Mouse (Mus musculus) CH12.LX (cell line): ENCODE measurements at regions not wholly inside any gene's neighbourhood (a gene's known extent, or its start where the extent isn't known, plus 50 kb on each side); places are given as distances from the start of the nearest gene placed in this dataset.
"Not testable (repeated sequence)": the region's sequence is repeated elsewhere in the genome, so short reads cannot be mapped to it uniquely, and the experiment has no call there.

Experiments used
- DNase-seq: peaks from one replicate; pipeline ENCODE4 v3.0.0-alpha.2; 2013; ENCODE audit errors: extremely low read depth
- H3K27ac ChIP-seq: 2 replicates; pipeline ENCODE4 v1.5.1; 2012; ENCODE audit warnings: low read depth, mild to moderate bottlenecking, control low read depth, moderate library complexity; ENCODE audit not compliant: insufficient read depth
- H3K27me3 ChIP-seq: replicated peaks from 2 replicates; pipeline ENCODE3; 2012; ENCODE audit warnings: inconsistent platforms
- H3K36me3 ChIP-seq, 2 experiments: replicated peaks in 1 of 2; 2 replicates each; pipeline versions ENCODE3 to v1.6.1; 2012; ENCODE audit warnings: inconsistent platforms in 1 of 2, low read length in 1 of 2, mild to moderate bottlenecking in 1 of 2, mixed read lengths in 1 of 2, moderate library complexity in 1 of 2; ENCODE audit not compliant: control insufficient read depth in 1 of 2, insufficient read depth in 1 of 2
- H3K4me1 ChIP-seq, 2 experiments: 2 replicates each; pipeline ENCODE4 v1.6.1; 2012; ENCODE audit warnings: inconsistent platforms in 1 of 2, moderate library complexity in 1 of 2; ENCODE audit not compliant: insufficient read depth in 2 of 2, control insufficient read depth in 1 of 2
- H3K4me2 ChIP-seq: 2 replicates; pipeline ENCODE4 v1.6.1; 2012; ENCODE audit warnings: low read depth, mild to moderate bottlenecking, control low read depth; ENCODE audit not compliant: poor library complexity, insufficient read depth, severe bottlenecking
- H3K4me3 ChIP-seq, 3 experiments: fragments of 150-350 bp in 1 of 3; sonication (generic) in 1 of 3; replicated peaks in 1 of 3; 2 replicates each; pipeline versions ENCODE3 to v1.5.1; 2011 to 2012; ENCODE audit warnings: low read depth in 2 of 3, low read length in 2 of 3, mild to moderate bottlenecking in 2 of 3, moderate library complexity in 2 of 3, control low read depth in 1 of 3, improper control_type of control experiment in 1 of 3, inconsistent platforms in 1 of 3, mixed read lengths in 1 of 3; ENCODE audit not compliant: poor library complexity in 1 of 3
- H3K79me2 ChIP-seq: replicated peaks from 2 replicates; pipeline ENCODE4 v1.6.1; 2012; ENCODE audit warnings: mild to moderate bottlenecking, moderate library complexity; ENCODE audit not compliant: control insufficient read depth, poor library complexity, insufficient read depth, severe bottlenecking; ENCODE audit errors: extremely low read depth
- H3K9ac ChIP-seq: 2 replicates; pipeline ENCODE4 v1.6.1; 2012; ENCODE audit warnings: low read depth, mild to moderate bottlenecking, control low read depth, moderate library complexity; ENCODE audit not compliant: insufficient read depth
- H3K9me3 ChIP-seq: replicated peaks from 2 replicates; pipeline ENCODE3; 2012; ENCODE audit warnings: low read length, inconsistent platforms, mixed read lengths
- BHLHE40 ChIP-seq: IDR thresholded peaks from 2 replicates; pipeline ENCODE4 v1.6.1; 2011; ENCODE audit warnings: mild to moderate bottlenecking, low read depth, low read length, improper control_type of control experiment
- CHD1 ChIP-seq: IDR thresholded peaks from 2 replicates; pipeline ENCODE4 v1.6.1; 2012; ENCODE audit warnings: low read depth, low read length, improper control_type of control experiment, inconsistent platforms
- CHD2 ChIP-seq: IDR thresholded peaks from 2 replicates; pipeline ENCODE4 v1.6.1; 2011; ENCODE audit warnings: low read length, improper control_type of control experiment
- CTCF ChIP-seq, 2 experiments: IDR thresholded peaks in 1 of 2; conservative IDR thresholded peaks in 1 of 2; 2 replicates each; pipeline ENCODE4 v1.5.1; 2011 to 2012; ENCODE audit warnings: low read depth in 2 of 2, low read length in 2 of 2, improper control_type of control experiment in 1 of 2, inconsistent platforms in 1 of 2, mild to moderate bottlenecking in 1 of 2, moderate library complexity in 1 of 2
- E2F4 ChIP-seq: IDR thresholded peaks from 2 replicates; pipeline ENCODE4 v1.6.1; 2011; ENCODE audit warnings: low read depth, low read length, improper control_type of control experiment; ENCODE audit not compliant: insufficient replicate concordance
- ELF1 ChIP-seq: IDR thresholded peaks from 2 replicates; pipeline ENCODE4 v1.6.1; 2014; ENCODE audit warnings: low read depth, mild to moderate bottlenecking, inconsistent platforms, low read length, improper control_type of control experiment
- IRF4 ChIP-seq: IDR thresholded peaks from 2 replicates; pipeline ENCODE4 v1.6.1; 2014; ENCODE audit warnings: low read depth, mild to moderate bottlenecking, inconsistent platforms, low read length, improper control_type of control experiment
- JUND ChIP-seq: conservative IDR thresholded peaks from 2 replicates; pipeline ENCODE4 v1.6.1; 2011; ENCODE audit warnings: low read depth, low read length, improper control_type of control experiment
- KAT2A ChIP-seq: IDR thresholded peaks from 2 replicates; pipeline ENCODE4 v1.6.1; 2012; ENCODE audit warnings: low read length, improper control_type of control experiment, inconsistent platforms; ENCODE audit not compliant: insufficient replicate concordance
- MAFK ChIP-seq: IDR thresholded peaks from 2 replicates; pipeline ENCODE4 v1.6.1; 2011; ENCODE audit warnings: low read length, improper control_type of control experiment; ENCODE audit not compliant: insufficient replicate concordance
- MAX ChIP-seq: IDR thresholded peaks from 2 replicates; pipeline ENCODE4 v1.6.1; 2011; ENCODE audit warnings: low read length, improper control_type of control experiment
- MAZ ChIP-seq: IDR thresholded peaks from 2 replicates; pipeline ENCODE4 v1.6.1; 2012; ENCODE audit warnings: low read depth, mild to moderate bottlenecking, inconsistent platforms, low read length, improper control_type of control experiment, moderate library complexity
- MXI1 ChIP-seq: IDR thresholded peaks from 2 replicates; pipeline ENCODE4 v1.6.1; 2011; ENCODE audit warnings: mild to moderate bottlenecking, low read depth, low read length, improper control_type of control experiment
- PAX5 ChIP-seq: IDR thresholded peaks from 2 replicates; pipeline ENCODE4 v1.6.1; 2012; ENCODE audit warnings: low read length, inconsistent platforms, mixed read lengths
- POLR2AphosphoS2 ChIP-seq: IDR thresholded peaks from 2 replicates; pipeline ENCODE4 v1.6.1; 2011; ENCODE audit warnings: low read depth, low read length, improper control_type of control experiment
- RAD21 ChIP-seq: IDR thresholded peaks from 2 replicates; pipeline ENCODE4 v1.6.1; 2011; ENCODE audit warnings: low read depth, mild to moderate bottlenecking, low read length, improper control_type of control experiment, moderate library complexity
- RCOR1 ChIP-seq: conservative IDR thresholded peaks from 2 replicates; pipeline ENCODE4 v1.6.1; 2012; ENCODE audit warnings: low read depth, mild to moderate bottlenecking, inconsistent platforms, low read length, improper control_type of control experiment
- TBP ChIP-seq: conservative IDR thresholded peaks from 2 replicates; pipeline ENCODE4 v1.6.1; 2011; ENCODE audit warnings: low read depth, low read length, improper control_type of control experiment
- USF1 ChIP-seq: IDR thresholded peaks from 2 replicates; pipeline ENCODE4 v1.6.1; 2014; ENCODE audit warnings: low read depth, mild to moderate bottlenecking, inconsistent platforms, low read length, improper control_type of control experiment
- ZC3H11A ChIP-seq: IDR thresholded peaks from 2 replicates; pipeline ENCODE4 v1.6.1; 2012; ENCODE audit warnings: low read depth, mild to moderate bottlenecking, inconsistent platforms, low read length, improper control_type of control experiment
- dilution Hi-C: fragments of 300-500 bp; cut with MboI; formaldehyde crosslinking; loops from 2 replicates; pipeline ENCODE4 v1.14.3; 2020; ENCODE audit warnings: low sequenced_read_pairs; ENCODE audit not compliant: extremely low pct_unique_long_range_greater_than_20kb, extremely low pct_ligation_motif_present
- in situ Hi-C: fragments of 300-500 bp; cut with MboI; formaldehyde crosslinking; loops from 3 replicates; pipeline ENCODE4 v1.14.3; 2019; ENCODE audit warnings: low sequenced_read_pairs, low pct_ligation_motif_present, low pct_unique_long_range_greater_than_20kb, mixed read lengths

GRCm38 (mm10) chr15:4307498-4307897 lies 67.8 kb upstream of the Plcxd3 start:
- Histone ChIP-seq H3K4me2 (no peak overlapping the region), H3K79me2 (no peaks in the 10 kb centered on the region), H3K9ac (no peak overlapping the region), H3K36me3 (no peaks in the 10 kb centered on the region), H3K9me3 (no peaks in the 10 kb centered on the region), H3K4me1 (no peaks in the 10 kb centered on the region), H3K27me3 (no peaks in the 10 kb centered on the region), H3K27ac (no peak overlapping the region), H3K4me3 (no peak overlapping the region)
- in situ Hi-C loops = no loop called here
- TF ChIP-seq RCOR1 (no peak), ZC3H11A (no peak), CTCF (conservative IDR thresholded peaks at IDR 0.05 in 1 of 2, IDR thresholded peaks at IDR 0.05 in 1 of 2; ENCODE audit: low read depth in 2 of 2, low read length in 2 of 2) (no peak), PAX5 (no peak), POLR2AphosphoS2 (no peak), ELF1 (no peak), USF1 (no peak), JUND (no peak), RAD21 (no peak), MXI1 (no peak), IRF4 (no peak), CHD2 (no peak), BHLHE40 (no peak), CHD1 (no peak), E2F4 (no peak), MAX (no peak), MAFK (no peak), KAT2A (no peak), MAZ (no peak), TBP (no peak)
- no peak for DNase-seq
- dilution Hi-C loops = no loop called here

DNA sequence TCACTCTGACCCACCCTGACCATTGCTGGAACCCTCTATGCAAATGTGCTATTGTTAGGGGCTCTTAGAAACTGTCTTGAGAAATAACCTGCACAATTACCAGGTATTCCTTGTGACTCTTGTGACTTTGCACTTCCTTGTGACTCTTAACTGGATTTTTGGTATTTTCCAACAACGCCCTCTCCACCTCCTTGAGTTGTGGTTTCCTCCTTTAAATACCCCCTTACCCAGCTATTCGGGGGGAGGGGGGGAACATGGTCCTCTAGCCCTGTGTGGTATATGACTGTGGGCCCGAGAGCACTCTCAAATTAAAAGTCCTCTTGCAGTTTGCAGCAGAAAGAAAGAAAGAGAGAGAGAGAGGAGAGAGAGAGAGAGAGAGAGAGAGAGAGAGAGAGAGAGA lies 61.6 kb upstream of the Plcxd3 start:
- H3K4me1 ChIP-seq, H3K9me3 ChIP-seq, H3K79me2 ChIP-seq, in situ Hi-C loops, H3K27me3 ChIP-seq, H3K9ac ChIP-seq, H3K36me3 ChIP-seq, H3K4me3 ChIP-seq, H3K27ac ChIP-seq, H3K4me2 ChIP-seq, dilution Hi-C loops, DNase-seq: not testable (repeated sequence)
